Mouse (Mus musculus): ENCODE measurements around the gene Mia. TPM values are rescaled to one million over a fixed set of nuclear protein-coding genes. Genes with fewer than 3 reads are reported as not detected.

Mia gene
- total RNA-seq, 2 experiments from 2014 or later: not detected

GRCm38 (mm10) chr7:27162780-27163449, 18.0 kb downstream of the Mia start:
- ATAC-seq (replicated peaks; ENCODE audit: poor library complexity): no peak

DNA sequence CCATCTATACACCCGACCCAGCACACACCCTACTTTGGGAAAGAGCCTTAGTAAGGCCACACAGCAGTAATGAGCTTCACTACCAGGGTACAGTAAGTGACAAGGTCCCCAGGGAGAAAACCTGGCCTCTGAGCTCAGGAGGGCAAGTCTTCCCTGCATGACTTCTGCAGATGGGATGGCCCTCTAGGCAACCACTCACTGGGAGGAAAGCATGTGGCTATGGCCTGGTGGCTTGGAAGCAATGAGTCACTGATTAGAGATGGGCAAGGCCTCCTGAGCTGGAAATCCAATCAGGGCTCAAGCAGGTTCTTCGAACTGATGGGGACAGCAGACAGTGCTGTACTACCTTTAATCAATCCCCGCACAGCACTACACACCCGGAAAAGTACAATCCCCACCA, 19.2 kb downstream of the Mia start:
- ATAC-seq (replicated peaks; ENCODE audit: poor library complexity): no peak

GRCm38 (mm10) chr7:27160921-27161320, 20.0 kb downstream of the Mia start:
- no peak for ATAC-seq (replicated peaks; ENCODE audit: poor library complexity)

GRCm38 (mm10) chr7:27159882-27160281, 21.1 kb downstream of the Mia start:
- peak; percentile 96 for ATAC-seq (replicated peaks; ENCODE audit: poor library complexity)

DNA sequence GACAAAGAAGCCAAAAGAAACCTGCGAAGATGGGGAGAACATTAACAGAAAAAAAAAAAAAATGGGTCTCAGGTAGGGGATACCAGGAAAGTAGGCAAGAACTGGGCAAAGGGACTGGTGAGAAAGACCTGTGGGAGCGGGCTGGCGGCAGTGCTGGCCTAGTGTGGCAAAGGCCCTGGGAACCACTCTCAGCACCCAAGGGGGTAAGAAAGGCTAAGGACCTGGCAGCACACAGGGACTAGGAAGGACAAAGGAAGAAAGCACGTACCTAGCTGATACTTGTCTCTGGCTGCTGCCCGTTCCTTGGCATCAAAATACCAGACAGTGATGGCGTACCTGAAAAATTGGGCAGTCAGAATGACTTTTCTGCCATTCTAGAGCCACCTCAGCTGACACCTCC, 21.7 kb downstream of the Mia start:
- ATAC-seq (replicated peaks; ENCODE audit: poor library complexity): no peak

DNA sequence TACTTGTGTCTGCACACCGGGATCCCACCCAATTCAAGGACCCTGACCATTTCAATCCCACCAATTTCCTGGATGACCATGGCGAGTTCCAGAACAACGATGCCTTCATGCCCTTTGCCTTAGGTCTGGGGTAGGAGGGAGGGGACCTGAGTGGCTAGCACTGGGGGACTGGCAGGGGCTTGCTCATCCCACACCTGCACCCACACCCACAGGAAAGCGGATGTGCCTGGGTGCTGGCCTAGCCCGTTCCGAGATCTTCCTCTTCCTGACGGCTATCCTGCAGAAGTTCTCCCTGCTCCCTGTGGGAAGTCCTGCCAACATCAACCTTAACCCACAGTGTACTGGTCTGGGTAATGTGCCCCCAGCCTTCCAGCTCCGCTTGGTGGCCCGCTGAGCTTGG, 22.8 kb downstream of the Mia start:
- no peak for ATAC-seq (replicated peaks; ENCODE audit: poor library complexity)

GRCm38 (mm10) chr7:27156005-27156404, 25.0 kb downstream of the Mia start:
- no peak for ATAC-seq (replicated peaks; ENCODE audit: poor library complexity)

DNA sequence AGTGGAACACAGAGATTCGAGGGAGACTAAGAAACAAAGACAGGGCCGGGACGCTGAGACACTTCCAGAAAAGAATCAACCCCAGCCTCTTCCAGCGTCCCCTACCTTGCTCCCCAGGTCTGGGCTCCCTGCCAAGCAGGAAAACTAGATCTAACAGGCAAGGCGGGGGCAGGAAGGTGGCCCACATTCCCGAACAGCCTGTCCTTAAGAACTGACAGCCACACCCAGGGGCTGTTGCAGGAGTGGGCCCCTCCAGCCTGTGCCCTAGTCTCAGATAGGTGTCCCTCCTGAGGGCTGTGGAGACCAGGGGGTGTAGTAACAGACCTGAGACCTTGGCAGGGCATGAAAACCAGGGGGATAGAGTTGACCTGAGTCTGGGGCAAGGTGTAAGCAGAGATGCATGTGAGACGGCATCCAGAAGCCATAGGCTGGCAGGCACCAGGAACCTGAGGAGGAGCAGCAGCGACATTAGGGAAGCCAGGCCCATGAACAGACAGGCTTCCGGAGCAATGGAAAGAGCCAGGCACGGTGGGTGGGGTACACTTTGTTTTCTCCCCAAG, 27.7 kb downstream of the Mia start, which contains the start of gene Cyp2t4:
Gene Cyp2t4 (plus strand): TSS at position 510 of the 560 bp plus-strand sequence.
- ATAC-seq (replicated peaks; ENCODE audit: poor library complexity): no peak

GRCm38 (mm10) chr7:27136410-27136996, 44.5 kb downstream of the Mia start:
- no peak for ATAC-seq (replicated peaks; ENCODE audit: poor library complexity)

DNA sequence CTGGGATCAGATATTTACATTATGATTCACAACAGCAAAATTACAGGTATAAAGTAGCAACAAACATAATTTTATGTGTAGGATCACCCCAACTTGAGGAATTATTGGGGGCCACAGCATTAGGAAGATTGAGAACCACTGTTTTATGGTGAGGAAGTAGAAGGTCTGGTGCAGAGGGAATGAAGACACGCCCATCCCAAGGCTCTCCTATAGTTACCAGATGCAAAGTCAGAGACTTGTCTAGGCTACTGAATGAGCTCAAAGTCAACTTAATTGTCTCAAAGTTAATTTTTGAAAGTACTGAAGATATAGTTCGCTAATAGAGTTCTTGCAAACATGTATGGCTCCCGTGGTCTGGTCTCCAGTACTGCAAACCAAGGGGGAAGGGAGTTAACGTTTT, 47.2 kb downstream of the Mia start:
- no peak for ATAC-seq (replicated peaks; ENCODE audit: poor library complexity)

GRCm38 (mm10) chr7:27133156-27133555, 47.8 kb downstream of the Mia start:
- no peak for ATAC-seq (replicated peaks; ENCODE audit: poor library complexity)

DNA sequence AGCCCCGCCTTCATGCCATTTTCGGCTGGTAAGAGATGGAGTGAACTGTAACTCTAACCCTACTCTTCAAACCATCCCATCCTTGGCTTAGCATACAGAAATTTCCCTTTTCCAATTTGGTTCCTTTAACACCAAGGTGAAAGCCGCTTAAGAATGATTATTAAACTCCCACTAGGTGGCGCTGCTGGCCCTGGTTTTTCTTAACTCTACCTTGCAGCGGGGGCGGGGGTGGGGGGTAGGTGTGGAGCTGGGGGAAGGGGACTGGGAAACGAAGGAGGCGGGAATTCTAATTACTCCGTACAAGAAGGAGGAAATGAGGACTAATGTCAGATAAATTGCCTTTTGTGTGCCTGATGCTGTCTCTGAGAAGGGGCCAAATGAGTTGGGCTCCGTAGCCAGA, 48.4 kb downstream of the Mia start:
- peak; percentile 57; the same call in 1 of the 2 replicates for ATAC-seq (replicated peaks; ENCODE audit: poor library complexity)

- ATAC-seq (replicated peaks; ENCODE audit: poor library complexity): no peak
These were observed 49.6 kb downstream of the Mia start for GRCm38 (mm10) chr7:27131387-27131786.

- ATAC-seq (replicated peaks; ENCODE audit: poor library complexity): no peak
These were observed 50.2 kb downstream of the Mia start for GRCm38 (mm10) chr7:27130521-27131370.

DNA sequence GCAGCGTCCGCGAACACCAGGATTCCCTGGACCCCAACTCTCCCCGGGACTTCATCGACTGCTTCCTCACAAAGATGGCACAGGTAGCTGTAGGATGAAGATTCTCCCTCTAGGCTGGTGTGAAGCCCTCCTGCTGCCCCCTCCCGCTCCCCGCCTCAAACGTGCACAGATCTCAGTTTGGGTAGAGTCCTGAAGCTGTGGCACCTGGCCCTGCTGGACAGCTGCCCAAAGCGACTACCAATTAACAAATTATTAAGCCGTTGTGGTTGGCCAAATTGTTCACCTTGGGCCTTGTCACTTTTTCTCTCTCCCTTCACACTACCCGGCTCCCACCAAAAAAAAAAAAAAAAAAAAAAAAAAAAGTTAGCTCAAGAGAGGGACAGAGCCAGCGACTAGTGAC, 51.1 kb downstream of the Mia start:
- ATAC-seq (replicated peaks; ENCODE audit: poor library complexity): no peak

Other genes with a start within 250 kb of the Mia start
- gene Cyp2a22, start 241.8 kb downstream of the Mia start, total RNA-seq (2015): not detected in 2 replicates
- gene Cyp2a22, start 241.8 kb downstream of the Mia start, total RNA-seq (2017): not detected in 2 replicates
- gene Cyp2a12, start 152.1 kb downstream of the Mia start, total RNA-seq (2015): not detected in 2 replicates
- gene Cyp2a12, start 152.1 kb downstream of the Mia start, total RNA-seq (2017): not detected in 2 replicates
- gene Cyp2f2, start 61.2 kb downstream of the Mia start, total RNA-seq (2015): not detected in 2 replicates
- not detected in 2 replicates for gene Cyp2f2, start 61.2 kb downstream of the Mia start, total RNA-seq (2017)
- not detected in 2 replicates for gene Cyp2t4, start 27.4 kb downstream of the Mia start, total RNA-seq (2015)
- gene Cyp2t4, start 27.4 kb downstream of the Mia start, total RNA-seq (2017): not detected in 2 replicates
- gene Egln2, start 14.4 kb downstream of the Mia start, total RNA-seq (2015): 7.8 and 7.9 TPM in 2 replicates
- 26.2 and 26.3 TPM in 2 replicates for gene Egln2, start 14.4 kb downstream of the Mia start, total RNA-seq (2017)
- 43.2 and 43.5 TPM in 2 replicates for gene Rab4b, start 2.3 kb downstream of the Mia start, total RNA-seq (2015)
- gene Rab4b, start 2.3 kb downstream of the Mia start, total RNA-seq (2017): 8.5 and 9.8 TPM in 2 replicates
- not detected in 2 replicates for gene Gm21983, start 71 bp downstream of the Mia start, total RNA-seq (2015)
- not detected in 2 replicates for gene Gm21983, start 71 bp downstream of the Mia start, total RNA-seq (2017)
- gene BC024978, start 14.6 kb upstream of the Mia start, total RNA-seq (2015): 6.0 and 6.1 TPM in 2 replicates
- gene BC024978, start 14.6 kb upstream of the Mia start, total RNA-seq (2017): 0.58 and 1.0 TPM in 2 replicates
- 206 and 215 TPM in 2 replicates for gene Snrpa, start 15.1 kb upstream of the Mia start, total RNA-seq (2015)
- gene Snrpa, start 15.1 kb upstream of the Mia start, total RNA-seq (2017): 88.4 and 96.6 TPM in 2 replicates
- gene Itpkc, start 47.5 kb upstream of the Mia start, total RNA-seq (2015): 1.7 and 1.9 TPM in 2 replicates
- 2.5 and 2.7 TPM in 2 replicates for gene Itpkc, start 47.5 kb upstream of the Mia start, total RNA-seq (2017)
- 8.4 and 11.8 TPM in 2 replicates for gene Coq8b, start 51.9 kb upstream of the Mia start, total RNA-seq (2015)
- 10.9 and 14.8 TPM in 2 replicates for gene Coq8b, start 51.9 kb upstream of the Mia start, total RNA-seq (2017)
- gene Numbl, start 77.3 kb upstream of the Mia start, total RNA-seq (2015): 0.37 and 1.3 TPM in 2 replicates
- 0.57 and 0.83 TPM in 2 replicates for gene Numbl, start 77.3 kb upstream of the Mia start, total RNA-seq (2017)
- 0.05 TPM in 1 of 2 replicates, not detected in the other for gene Ltbp4, start 156.5 kb upstream of the Mia start, total RNA-seq (2015)
- gene Ltbp4, start 156.5 kb upstream of the Mia start, total RNA-seq (2017): not detected in 2 replicates
- gene Shkbp1, start 174.9 kb upstream of the Mia start, total RNA-seq (2015): 18.8 and 23.9 TPM in 2 replicates
- 10.7 and 11.0 TPM in 2 replicates for gene Shkbp1, start 174.9 kb upstream of the Mia start, total RNA-seq (2017)
- gene Gm20479, start 176.3 kb upstream of the Mia start, total RNA-seq (2015): not detected in 2 replicates
- not detected in 2 replicates for gene Gm20479, start 176.3 kb upstream of the Mia start, total RNA-seq (2017)